Mouse (Mus musculus): ENCODE data around the gene Ipo9.
"Not testable (repeated sequence)": the region's sequence is repeated elsewhere in the genome, so short reads cannot be mapped to it uniquely, and the experiment has no call there.

Ipo9 gene

DNA sequence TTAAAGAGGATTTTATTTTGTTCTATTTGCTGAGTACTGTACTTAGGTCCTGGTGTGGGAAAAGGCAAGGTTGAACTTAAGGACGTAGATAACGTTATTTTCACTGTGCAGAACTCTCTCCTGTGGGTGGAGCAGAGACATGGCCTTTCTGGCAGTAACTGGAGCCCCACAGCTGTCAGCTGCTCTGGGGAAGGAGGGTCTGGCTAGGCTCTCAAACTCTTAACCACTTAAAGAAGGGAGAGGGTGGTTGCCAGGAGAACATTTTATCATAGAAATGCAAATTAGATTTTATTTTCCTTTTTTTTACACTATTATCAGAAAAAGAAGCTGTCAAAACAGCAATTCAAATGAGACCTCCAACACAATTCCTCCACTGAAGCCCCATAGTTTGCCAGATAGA is 5.5 kb upstream of the Ipo9 start:
- DNase-seq (ENCODE audit: extremely low spot score, low read depth, low spot score), result no peak

- DNase-seq (ENCODE audit: extremely low spot score, low read depth, low spot score), result no peak
These were observed 344 bp upstream of the Ipo9 start for GRCm38 (mm10) chr1:135430669-135431017.

DNA sequence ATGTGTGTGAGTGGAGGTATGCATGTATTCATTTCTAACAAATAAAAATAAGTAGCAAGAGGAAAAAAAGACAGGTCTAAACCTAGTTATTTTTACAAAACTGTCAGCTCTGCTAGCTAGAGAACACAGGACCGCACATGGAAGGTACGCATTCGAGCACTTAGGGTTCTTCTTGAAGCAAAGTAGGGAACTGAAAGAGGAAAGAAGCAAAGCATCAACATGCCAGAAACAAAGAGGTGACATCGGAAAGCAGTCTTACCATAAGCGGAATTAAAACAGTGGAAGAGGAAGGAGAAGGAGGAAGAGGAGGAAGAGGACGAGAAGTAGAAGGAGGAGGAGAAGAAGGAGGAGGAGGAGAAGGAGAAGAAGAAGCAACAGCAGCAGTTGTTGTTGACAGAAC is 2.9 kb downstream of the Ipo9 start:
- DNase-seq (ENCODE audit: extremely low spot score, low read depth, low spot score), result no peak

- no peak for DNase-seq (ENCODE audit: extremely low spot score, low read depth, low spot score)
These were observed 3.7 kb downstream of the Ipo9 start for GRCm38 (mm10) chr1:135426645-135427044.

DNA sequence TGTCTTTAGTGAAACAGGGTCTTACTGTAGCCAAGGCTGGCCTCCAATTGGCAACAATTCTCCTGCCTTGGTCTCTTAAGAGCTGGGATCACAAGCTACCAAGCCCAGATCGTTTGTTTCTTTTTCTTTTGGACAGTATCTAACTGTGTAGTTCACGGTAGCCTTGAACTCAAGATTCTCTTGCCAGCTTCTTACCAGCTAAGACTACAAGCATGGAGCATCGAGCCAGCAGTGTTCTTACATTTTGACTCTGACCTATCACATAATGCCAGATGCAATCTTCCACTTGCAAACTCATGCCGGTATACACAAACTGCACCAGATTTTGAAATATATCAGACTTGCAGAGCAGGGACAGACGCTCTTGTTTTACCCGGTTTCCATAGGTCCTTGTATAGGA is 7.5 kb downstream of the Ipo9 start:
- DNase-seq (ENCODE audit: extremely low spot score, low read depth, low spot score), result no peak

GRCm38 (mm10) chr1:135413996-135414395 is 16.3 kb downstream of the Ipo9 start:
- DNase-seq (ENCODE audit: extremely low spot score, low read depth, low spot score), result no peak

DNA sequence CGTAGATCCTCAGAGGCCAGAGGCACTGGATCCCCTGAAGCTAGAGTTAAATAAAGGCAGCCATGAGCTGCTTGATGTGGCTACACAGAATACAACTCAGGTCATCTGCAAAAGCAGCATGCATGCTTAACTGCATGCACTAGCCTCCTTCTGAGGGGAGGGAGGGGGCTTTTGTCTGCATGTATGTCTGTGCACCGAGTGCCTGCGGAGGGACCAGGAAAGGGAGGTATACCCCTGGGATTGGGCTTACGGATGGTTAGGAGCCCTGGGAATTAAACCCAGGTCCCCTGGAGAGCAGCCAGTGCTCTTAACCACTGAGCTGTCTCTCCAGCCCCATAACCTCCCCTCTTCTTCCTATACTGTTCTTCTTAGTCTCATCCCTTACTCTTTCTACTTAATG is 18.2 kb downstream of the Ipo9 start:
- DNase-seq (ENCODE audit: extremely low spot score, low read depth, low spot score), result no peak

DNA sequence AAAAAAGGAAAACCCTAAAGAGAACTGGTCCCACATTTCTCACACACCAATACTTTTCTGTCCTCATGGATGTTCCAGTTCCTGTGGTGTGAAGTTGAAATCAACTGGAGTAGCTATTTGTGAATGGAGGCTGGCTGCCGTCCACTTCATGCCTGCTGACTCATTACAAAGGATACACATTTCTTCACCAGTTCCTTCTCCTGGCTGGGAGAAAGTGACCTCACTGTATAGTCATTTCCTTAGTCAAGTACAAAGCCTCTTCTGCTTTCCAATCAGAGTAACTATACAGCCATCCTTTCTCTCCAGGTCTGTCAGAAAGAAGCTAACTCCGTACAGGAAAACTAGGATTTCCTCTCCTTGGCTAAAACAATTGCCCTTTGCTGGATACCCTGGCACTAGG is 19.3 kb downstream of the Ipo9 start:
- no peak for DNase-seq (ENCODE audit: extremely low spot score, low read depth, low spot score)

DNA sequence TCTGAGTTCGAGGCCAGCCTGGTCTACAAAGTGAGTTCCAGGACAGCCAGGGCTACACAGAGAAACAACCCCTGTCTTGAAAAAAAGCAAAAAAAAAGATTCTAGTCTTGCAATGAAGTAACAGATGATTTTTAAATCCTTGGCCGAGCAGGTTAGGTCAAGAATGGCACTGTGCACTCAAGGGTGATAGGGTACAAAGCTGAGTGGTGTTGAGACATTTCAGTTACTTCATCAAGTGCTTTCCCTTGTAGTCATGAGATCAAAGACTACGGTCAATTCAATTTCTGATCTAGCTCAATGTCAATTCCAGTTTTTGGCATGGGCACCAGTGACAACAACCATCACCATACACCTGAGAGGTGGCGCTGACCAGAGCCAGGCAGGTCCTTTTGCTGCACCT is 21.3 kb downstream of the Ipo9 start:
- DNase-seq (ENCODE audit: extremely low spot score, low read depth, low spot score), result no peak

GRCm38 (mm10) chr1:135405356-135405755 is 24.9 kb downstream of the Ipo9 start:
- no peak for DNase-seq (ENCODE audit: extremely low spot score, low read depth, low spot score)

DNA sequence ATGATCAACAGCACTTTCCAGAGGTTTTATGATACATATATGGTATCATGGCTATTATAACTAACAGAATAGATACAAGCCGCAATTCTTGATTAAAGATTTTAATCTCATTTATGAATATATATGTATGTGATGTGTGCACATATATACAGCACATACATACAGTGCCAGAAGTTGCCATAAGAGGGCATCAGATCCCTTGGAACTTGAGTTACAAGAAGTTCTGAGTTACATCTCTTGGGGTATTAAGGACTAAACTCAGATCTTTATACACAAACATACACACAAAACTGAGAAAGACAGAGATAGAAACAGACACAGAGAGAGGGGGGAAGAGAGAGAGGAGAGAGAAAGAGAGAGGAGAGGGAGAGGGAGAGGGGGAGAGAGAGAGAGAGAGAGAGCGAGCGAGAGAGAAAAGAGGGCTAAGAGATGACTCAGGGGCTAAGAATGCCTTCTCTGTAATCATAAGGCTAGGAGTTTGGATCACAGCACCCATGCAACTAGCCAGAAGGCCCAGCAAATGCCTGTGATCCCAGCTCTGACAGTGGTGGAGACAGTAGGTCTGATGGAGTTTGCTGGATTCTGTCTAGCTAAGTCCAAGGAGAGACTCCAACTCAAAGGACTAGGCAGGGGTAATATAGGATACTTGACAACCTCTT is 28.7 kb downstream of the Ipo9 start:
- DNase-seq (ENCODE audit: extremely low spot score, low read depth, low spot score), result no peak

DNA sequence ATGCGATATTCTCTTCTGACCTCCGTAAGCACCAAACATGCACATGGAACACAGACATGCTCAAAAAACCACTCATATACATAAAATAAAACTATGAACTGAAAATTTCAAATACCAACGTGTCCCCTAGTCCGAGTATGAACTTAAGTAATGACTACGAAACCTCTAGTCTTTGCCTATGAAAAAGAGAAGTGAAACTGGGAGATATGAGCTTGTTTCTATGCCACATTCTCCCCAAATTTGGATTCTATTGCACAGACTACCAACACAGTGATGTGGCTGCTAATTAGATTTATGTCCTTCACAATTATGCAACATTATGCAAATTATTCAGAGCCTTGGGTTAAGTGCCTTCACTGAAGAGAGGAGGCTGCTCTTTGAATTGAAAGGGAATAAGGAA is 30.8 kb downstream of the Ipo9 start:
- no peak for DNase-seq (ENCODE audit: extremely low spot score, low read depth, low spot score)

DNA sequence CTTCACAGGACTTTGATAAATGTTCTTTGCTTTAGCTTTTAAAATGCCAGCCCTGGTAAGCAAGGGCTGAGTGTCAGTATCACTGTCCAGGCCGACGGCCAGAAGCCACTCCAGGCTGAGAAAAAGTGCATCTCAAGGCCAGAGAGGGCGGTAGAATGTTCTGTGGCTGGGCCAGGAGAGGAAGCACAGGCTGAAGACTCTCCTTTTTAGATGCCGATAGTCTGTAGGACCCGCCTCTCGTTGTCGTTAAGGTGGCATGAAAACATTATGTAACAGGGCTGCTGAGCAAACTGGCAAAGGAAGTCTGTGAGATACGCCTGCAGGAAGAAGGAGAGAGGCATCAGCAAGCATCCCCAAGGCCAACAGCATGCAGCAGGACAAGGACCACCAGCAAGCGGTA is 45.1 kb downstream of the Ipo9 start:
- no peak for DNase-seq (ENCODE audit: extremely low spot score, low read depth, low spot score)

- no peak for DNase-seq (ENCODE audit: extremely low spot score, low read depth, low spot score)
These were observed 46.1 kb downstream of the Ipo9 start for GRCm38 (mm10) chr1:135384171-135384570.

DNA sequence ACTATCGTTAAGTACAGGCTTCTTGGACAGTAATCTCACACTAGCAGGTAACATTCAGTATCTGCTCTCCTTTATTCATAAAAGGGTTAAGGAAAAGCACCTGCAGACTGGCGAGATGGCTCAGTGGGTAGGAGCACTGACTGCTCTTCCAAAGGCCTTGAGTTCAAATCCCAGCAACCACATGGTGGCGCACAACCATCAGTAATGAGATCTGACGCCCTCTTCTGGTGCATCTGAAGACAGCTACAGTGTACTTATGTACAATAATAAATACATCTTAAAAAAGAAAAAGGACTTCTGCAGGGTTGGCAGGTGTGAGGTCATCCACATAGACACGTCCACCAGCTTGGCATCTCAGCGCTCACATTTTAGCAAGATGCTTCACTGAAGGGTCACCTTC is 48.7 kb downstream of the Ipo9 start:
- DNase-seq (ENCODE audit: extremely low spot score, low read depth, low spot score), result not testable (repeated sequence)

DNA sequence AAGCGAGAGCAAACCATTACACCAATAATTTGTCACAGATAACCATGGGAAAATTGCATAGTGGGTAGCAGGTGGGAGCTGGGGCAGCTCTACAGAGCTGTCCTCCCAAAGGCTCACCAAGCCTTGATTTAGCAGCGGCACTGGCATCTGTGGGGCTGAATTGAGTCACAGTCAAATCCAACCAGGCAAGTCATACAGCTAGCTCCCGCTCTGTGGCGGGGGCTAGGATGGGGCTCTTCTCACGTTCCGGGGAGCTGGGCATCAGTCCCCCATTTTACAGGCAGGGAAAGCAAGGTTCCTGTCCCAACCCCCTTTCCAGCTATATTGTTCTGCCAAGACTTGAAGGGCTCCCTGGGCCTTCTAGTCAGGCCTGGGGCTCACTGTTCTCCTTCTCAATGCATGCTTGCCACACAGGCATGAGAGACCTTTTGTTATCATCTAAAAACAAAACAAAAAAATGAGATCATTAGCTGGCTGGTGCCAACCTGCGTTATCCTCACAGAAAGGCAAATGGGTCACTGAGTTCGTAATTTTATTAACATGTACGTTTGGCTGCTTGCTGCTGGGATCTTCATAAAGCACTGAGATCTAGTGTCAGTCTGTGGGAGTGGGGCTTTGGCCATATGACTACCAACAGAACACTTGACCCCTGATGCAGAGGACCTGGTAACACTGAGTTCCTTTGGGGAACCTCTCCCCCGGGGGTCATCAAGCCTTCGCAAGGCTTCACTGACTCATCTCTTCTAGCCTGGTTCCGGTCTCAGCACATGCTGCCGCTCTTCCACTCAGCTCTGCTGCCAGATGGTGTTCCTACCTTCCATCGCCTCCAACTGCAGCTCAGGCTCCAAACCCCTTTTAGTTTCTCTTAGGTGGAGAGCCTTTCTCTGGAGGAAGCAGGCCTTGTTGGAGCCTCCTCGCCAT is 50.0 kb downstream of the Ipo9 start:
- no peak for DNase-seq (ENCODE audit: extremely low spot score, low read depth, low spot score)

- DNase-seq (ENCODE audit: extremely low spot score, low read depth, low spot score), result no peak
These were observed 51.3 kb downstream of the Ipo9 start for GRCm38 (mm10) chr1:135379048-135379447.

DNA sequence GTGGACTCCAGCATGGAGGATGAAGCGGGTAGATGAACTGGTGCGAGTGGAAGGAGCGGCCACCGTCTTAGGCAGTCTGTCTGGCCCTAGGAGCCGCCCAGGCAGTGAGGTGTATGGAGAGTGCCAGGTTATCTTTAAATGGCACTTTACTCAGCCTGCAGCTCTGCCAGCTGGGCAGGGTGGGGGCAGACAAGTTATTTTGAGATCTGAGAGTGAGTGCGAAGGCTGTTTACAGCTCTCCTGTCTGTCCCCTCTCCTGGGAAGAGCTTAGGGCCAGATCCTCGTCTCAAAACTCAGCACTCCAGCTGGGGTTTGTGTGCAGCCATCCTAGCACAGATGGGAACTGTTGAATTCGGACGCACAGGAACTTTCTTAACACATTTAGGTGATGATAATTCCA is 51.7 kb downstream of the Ipo9 start:
- no peak for DNase-seq (ENCODE audit: extremely low spot score, low read depth, low spot score)

GRCm38 (mm10) chr1:135374868-135375581 is 55.3 kb downstream of the Ipo9 start, which contains the start of gene Shisa4:
TSS of gene Shisa4 (minus strand) at chr1:135375237.
- no peak for DNase-seq (ENCODE audit: extremely low spot score, low read depth, low spot score)

DNA sequence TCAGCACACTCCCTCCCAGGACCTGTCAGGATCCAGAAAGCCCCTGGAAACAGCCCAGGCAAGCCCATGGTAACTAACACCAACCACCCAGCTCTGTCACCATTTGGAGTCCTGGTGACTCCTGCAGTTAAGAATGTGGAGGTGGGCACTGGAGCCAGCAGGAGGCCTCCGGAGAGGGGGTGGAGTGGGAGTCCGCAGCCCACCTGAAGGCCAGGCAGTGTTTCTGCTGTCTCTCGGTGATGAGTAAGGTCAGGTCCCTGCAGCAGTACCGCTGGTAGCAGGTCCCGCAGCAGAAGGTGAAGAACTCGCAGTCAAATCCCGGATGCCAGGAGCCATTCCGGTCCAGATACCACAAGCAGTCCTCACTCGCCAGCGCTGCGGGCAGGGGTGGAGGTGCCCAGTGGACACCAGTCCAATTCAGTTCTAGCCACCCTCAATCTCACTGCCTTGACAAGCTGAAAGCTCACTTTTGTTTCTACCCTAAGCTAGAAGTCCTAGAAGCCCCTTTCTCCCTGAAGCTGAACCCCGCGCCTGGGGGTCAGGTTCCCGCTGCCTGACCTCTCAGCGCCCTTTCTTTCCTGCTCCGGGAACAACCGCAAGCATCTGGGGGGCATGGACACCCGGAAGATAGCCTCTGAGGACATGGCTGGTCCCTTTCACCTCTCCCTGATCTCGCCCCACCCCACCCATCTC is 56.0 kb downstream of the Ipo9 start:
- no peak for DNase-seq (ENCODE audit: extremely low spot score, low read depth, low spot score)

DNA sequence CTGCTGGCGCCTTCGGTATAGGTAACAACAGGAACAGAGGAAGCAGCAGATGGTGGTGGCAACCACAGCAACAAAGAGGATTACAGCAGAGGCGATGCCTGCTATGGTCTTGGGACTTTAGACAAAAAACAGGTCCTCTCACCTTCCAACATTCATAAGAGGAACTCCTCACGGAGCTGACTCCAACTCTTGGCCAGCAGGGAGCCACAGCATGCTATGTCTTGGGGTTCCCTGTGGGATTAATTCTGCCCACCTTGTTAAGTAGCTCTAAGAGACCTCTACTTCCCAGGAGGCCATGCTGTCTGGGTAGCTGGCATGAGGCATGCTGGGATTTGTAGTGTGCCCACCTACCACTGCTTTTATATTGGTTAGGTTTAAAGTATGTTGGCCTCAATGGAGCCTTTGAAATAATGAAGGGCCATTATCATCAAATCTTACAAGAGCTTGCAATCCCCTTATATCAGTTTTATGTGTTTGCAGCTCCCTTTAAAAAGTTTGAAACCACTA is 57.1 kb downstream of the Ipo9 start:
- DNase-seq (ENCODE audit: extremely low spot score, low read depth, low spot score), result no peak
